Mouse (Mus musculus) brain, embryonic 14.5 days (tissue): Measurements from ENCODE around the gene Aes.

Experiments
- CTCF ChIP-seq: fragments of 200-500 bp; IDR thresholded peaks from 2 replicates; pipeline ENCODE4 v1.5.1; 2012; ENCODE audit warnings: inconsistent platforms, mild to moderate bottlenecking, moderate library complexity, borderline replicate concordance; ENCODE audit not compliant: insufficient read depth, insufficient read length; ENCODE audit errors: extremely low read depth
- POLR2A ChIP-seq: fragments of 200-500 bp; IDR thresholded peaks from 2 replicates; pipeline ENCODE4 v1.6.1; 2012; ENCODE audit warnings: mild to moderate bottlenecking, inconsistent platforms, borderline replicate concordance; ENCODE audit not compliant: poor library complexity, insufficient read depth, insufficient read length, severe bottlenecking; ENCODE audit errors: extremely low read depth

GRCm38 (mm10) chr10:81559163-81559626, at the start of gene Aes:
- TF ChIP-seq POLR2A = peak; percentile 67; the same call in 1 of the 2 replicates
- TF ChIP-seq CTCF = no peak
